Mouse (Mus musculus) bone marrow, adult 2 months (tissue): Measurements from ENCODE around the gene Gmppb.

Experiments
- CTCF ChIP-seq: fragments of 200-500 bp; IDR thresholded peaks from 2 replicates; pipeline ENCODE4 v1.5.1; 2011; ENCODE audit warnings: low read length, control low read depth; ENCODE audit not compliant: control insufficient read depth, insufficient read depth
- POLR2A ChIP-seq: fragments of 200-500 bp; IDR thresholded peaks from 2 replicates; pipeline ENCODE4 v1.6.1; 2011; ENCODE audit warnings: low read depth, mild to moderate bottlenecking, control low read depth, low read length, borderline replicate concordance; ENCODE audit not compliant: control insufficient read depth

DNA sequence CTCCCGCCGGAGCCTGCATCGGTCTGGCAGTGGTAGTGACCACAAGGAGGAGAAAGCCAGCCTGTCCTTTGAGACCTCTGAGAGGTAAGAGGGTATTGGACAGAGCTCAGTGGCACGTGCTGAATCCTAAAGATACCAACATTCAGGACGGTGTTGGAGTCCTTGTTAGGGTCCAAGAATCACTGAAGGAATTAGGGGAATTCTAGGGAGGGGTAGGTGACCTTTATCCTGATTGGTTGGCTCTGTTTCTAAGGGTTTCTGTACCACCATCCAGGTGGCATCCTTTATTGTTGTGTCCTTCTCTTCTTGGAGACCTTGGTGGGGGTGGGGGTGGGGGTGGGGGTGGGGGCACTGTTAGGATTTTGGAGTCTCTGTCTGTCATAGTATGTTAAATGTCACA lies 16.9 kb upstream of the Gmppb start:
- no peak for TF ChIP-seq POLR2A
- TF ChIP-seq CTCF, result no peak
